Mouse (Mus musculus) ES-E14 (cell line): ENCODE results near the gene Gm10681.

Source experiments
- HCFC1 ChIP-seq: IDR thresholded peaks from 2 replicates; pipeline ENCODE4 v1.6.1; 2012; ENCODE audit warnings: low read length, inconsistent platforms, borderline replicate concordance; ENCODE audit not compliant: insufficient read depth
- MAFK ChIP-seq: IDR thresholded peaks from 2 replicates; pipeline ENCODE4 v1.6.1; 2014; ENCODE audit warnings: mild to moderate bottlenecking, low read depth, low read length, inconsistent platforms; ENCODE audit not compliant: insufficient read depth
- ZNF384 ChIP-seq: IDR thresholded peaks from 2 replicates; pipeline ENCODE4 v1.6.1; 2012; ENCODE audit warnings: low read depth, low read length, inconsistent platforms

GRCm38 (mm10) chr3:98630152-98630551, 41.5 kb upstream of the Gm10681 start, which contains the start of gene Hsd3b5:
- TF ChIP-seq MAFK (no peak), HCFC1 (no peak), ZNF384 (no peak)
